1 mouse cellular context compared by ENCODE assay signal in genomic region chr11:117781199-117781821, GRCm38 (mm10).
TF ChIP-seq lines count a peak whose summit lies in the region.

No protein-coding gene starts in this region.

TF ChIP-seq in myocyte, 11 proteins besides CTCF, POLR2A, EP300 and RAD21 (continued from another document):
- TF ChIP-seq MYOD1 (IDR thresholded peaks at IDR 0.05; ENCODE audit: control insufficient read depth in 1 of 3, insufficient read length in 2 of 3, low read depth in 2 of 3) (peak in 2 of 3 experiments; percentile 48 to 74), CEBPB (IDR thresholded peaks at IDR 0.05; ENCODE audit: insufficient read depth, poor library complexity, severe bottlenecking) (no peak)
